29 mouse cellular contexts compared by ENCODE assay signal in genomic region chr8:115237596-115237995, GRCm38 (mm10).
DNase-seq lines count a peak whose midpoint lies in the region; ATAC-seq and TF ChIP-seq lines count a peak whose summit lies in the region.
"Had no signal": no experiment of that assay in that cellular context is flagged by ENCODE, and none has a peak within 500 bp of the region (broad histone marks: within the 10 kb centered on the region; RNA-seq: fewer than 3 reads in every experiment).

No protein-coding gene starts in this region.

- H3K27ac ChIP-seq in forebrain, embryonic 14.5 days (ENCODE audit: low read depth, low read length) = 0 out of 2 replicates have a peak overlapping the region, but pooled peaks have one; percentile 6
- H3K27ac ChIP-seq in forebrain, postnatal 0 days (ENCODE audit: low read depth, low read length) = no peak overlapping the region
- no peak overlapping the region for H3K27ac ChIP-seq in midbrain, embryonic 14.5 days (replicated peaks; ENCODE audit: low read depth, low read length)
- H3K27ac ChIP-seq in midbrain, postnatal 0 days (ENCODE audit: low read depth, low read length) = no peak overlapping the region
- H3K27ac ChIP-seq: embryonic facial prominence, embryonic 13.5 days; limb, embryonic 10.5 days; limb, embryonic 15.5 days; liver, embryonic 13.5 days; neural tube, embryonic 13.5 days had no signal

- H3K36me3 ChIP-seq in forebrain, embryonic 14.5 days (ENCODE audit: control insufficient read depth, insufficient read depth, low read length) = no peaks in the 10 kb centered on the region
- H3K36me3 ChIP-seq in forebrain, postnatal 0 days (ENCODE audit: insufficient read depth) = no peaks in the 10 kb centered on the region
- H3K36me3 ChIP-seq in midbrain, embryonic 14.5 days (ENCODE audit: control insufficient read depth, insufficient read depth, low read length) = no peaks in the 10 kb centered on the region
- no peaks in the 10 kb centered on the region for H3K36me3 ChIP-seq in midbrain, postnatal 0 days (ENCODE audit: insufficient read depth, low read length)
- H3K36me3 ChIP-seq: embryonic facial prominence, embryonic 13.5 days; G1E; limb, embryonic 10.5 days; limb, embryonic 15.5 days; liver, embryonic 13.5 days; neural tube, embryonic 13.5 days had no signal

- H3K9me3 ChIP-seq in forebrain, embryonic 14.5 days (replicated peaks; ENCODE audit: control insufficient read depth, low read length) = no peaks in the 10 kb centered on the region
- H3K9me3 ChIP-seq in forebrain, postnatal 0 days (ENCODE audit: low read length) = no peaks in the 10 kb centered on the region
- no peaks in the 10 kb centered on the region for H3K9me3 ChIP-seq in midbrain, embryonic 14.5 days (ENCODE audit: control insufficient read depth, low read length)
- no peaks in the 10 kb centered on the region for H3K9me3 ChIP-seq in midbrain, postnatal 0 days (ENCODE audit: low read length)
- H3K9me3 ChIP-seq: embryonic facial prominence, embryonic 13.5 days; limb, embryonic 10.5 days; limb, embryonic 15.5 days; liver, embryonic 13.5 days; neural tube, embryonic 13.5 days had no signal

- no peaks in the 10 kb centered on the region for H3K27me3 ChIP-seq in forebrain, embryonic 14.5 days (replicated peaks; ENCODE audit: control insufficient read depth, insufficient read depth, low read length)
- no peaks in the 10 kb centered on the region for H3K27me3 ChIP-seq in forebrain, postnatal 0 days (ENCODE audit: insufficient read depth, low read length)
- no peaks in the 10 kb centered on the region for H3K27me3 ChIP-seq in midbrain, embryonic 14.5 days (ENCODE audit: control insufficient read depth, insufficient read depth, low read length)
- no peaks in the 10 kb centered on the region for H3K27me3 ChIP-seq in midbrain, postnatal 0 days (ENCODE audit: insufficient read depth, low read length)
- H3K27me3 ChIP-seq: embryonic facial prominence, embryonic 13.5 days; liver, embryonic 13.5 days had no signal

- no peak for ATAC-seq in forebrain, embryonic 14.5 days
- no peak for ATAC-seq in forebrain, postnatal 0 days
- no peak for ATAC-seq in midbrain, embryonic 14.5 days (ENCODE audit: low FRiP score, low TSS enrichment)
- ATAC-seq in midbrain, postnatal 0 days (ENCODE audit: low FRiP score) = no peak
- ATAC-seq: intestine, embryonic 16.5 days; lung, postnatal 0 days; midbrain, embryonic 16.5 days had no signal

- H3K4me2 ChIP-seq in forebrain, embryonic 14.5 days (ENCODE audit: low read length) = no peak overlapping the region
- H3K4me2 ChIP-seq in forebrain, postnatal 0 days (ENCODE audit: low read depth) = no peak overlapping the region
- no peak overlapping the region for H3K4me2 ChIP-seq in midbrain, embryonic 14.5 days (ENCODE audit: low read length)
- no peak overlapping the region for H3K4me2 ChIP-seq in midbrain, postnatal 0 days (ENCODE audit: low read depth, low read length, poor library complexity, severe bottlenecking)
- H3K4me2 ChIP-seq: embryonic facial prominence, embryonic 13.5 days; heart, embryonic 11.5 days; limb, embryonic 15.5 days; liver, embryonic 13.5 days; neural tube, embryonic 13.5 days had no signal

- H3K4me3 ChIP-seq in forebrain, embryonic 14.5 days (ENCODE audit: low read depth, low read length) = no peak overlapping the region
- no peak overlapping the region for H3K4me3 ChIP-seq in forebrain, postnatal 0 days (ENCODE audit: low read depth, low read length)
- no peak overlapping the region for H3K4me3 ChIP-seq in midbrain, embryonic 14.5 days (replicated peaks; ENCODE audit: low read depth, low read length)
- H3K4me3 ChIP-seq in midbrain, postnatal 0 days (ENCODE audit: low read depth, low read length) = no peak overlapping the region
- H3K4me3 ChIP-seq: embryonic facial prominence, embryonic 13.5 days; limb, embryonic 10.5 days; limb, embryonic 15.5 days; liver, embryonic 13.5 days; myocyte; neural tube, embryonic 13.5 days had no signal

- peaks cover 6% of the 10 kb centered on the region; the same call in 1 of the 2 replicates for H3K4me1 ChIP-seq in forebrain, embryonic 14.5 days (ENCODE audit: control insufficient read depth, insufficient read depth, low read length)
- no peaks in the 10 kb centered on the region for H3K4me1 ChIP-seq in forebrain, postnatal 0 days (ENCODE audit: insufficient read depth)
- H3K4me1 ChIP-seq in midbrain, embryonic 14.5 days (ENCODE audit: control insufficient read depth, insufficient read depth, low read length) = peaks cover 8% of the 10 kb centered on the region; the same call in 1 of the 2 replicates
- no peaks in the 10 kb centered on the region for H3K4me1 ChIP-seq in midbrain, postnatal 0 days (ENCODE audit: insufficient read depth, low read length)
- H3K4me1 ChIP-seq: liver, embryonic 13.5 days had no signal

- no peak overlapping the region for H3K9ac ChIP-seq in forebrain, embryonic 14.5 days (ENCODE audit: low read length)
- no peak overlapping the region for H3K9ac ChIP-seq in forebrain, postnatal 0 days
- H3K9ac ChIP-seq in midbrain, embryonic 14.5 days (replicated peaks; ENCODE audit: low read length) = no peak overlapping the region
- H3K9ac ChIP-seq in midbrain, postnatal 0 days (replicated peaks; ENCODE audit: low read length, poor library complexity, severe bottlenecking) = no peak overlapping the region
- H3K9ac ChIP-seq: embryonic facial prominence, embryonic 13.5 days; limb, embryonic 15.5 days; liver, embryonic 13.5 days; neural tube, embryonic 13.5 days had no signal

- 13% methylated on average over 9 of the region's 9 CpGs for WGBS in forebrain, embryonic 14.5 days
- 23% methylated on average over 9 of the region's 9 CpGs for WGBS in forebrain, postnatal 0 days
- WGBS in midbrain, embryonic 14.5 days = 14% methylated on average over 9 of the region's 9 CpGs
- WGBS in midbrain, postnatal 0 days = 16% methylated on average over 9 of the region's 9 CpGs

- no peak for TF ChIP-seq CTCF in forebrain, postnatal 0 days (IDR thresholded peaks at IDR 0.05; ENCODE audit: low read depth)
- TF ChIP-seq CTCF in midbrain, postnatal 0 days (IDR thresholded peaks at IDR 0.05) = no peak

- DNase-seq in forebrain, embryonic 14.5 days (ENCODE audit: low spot score) = no peak
- DNase-seq in forebrain, postnatal 0 days = no peak
- DNase-seq in heart, adult 18-20 months = peak; percentile 7 to 21
- DNase-seq in heart, adult 9 months (ENCODE audit: low spot score in 2 of 2) = no peak
- DNase-seq in midbrain, embryonic 14.5 days = peak; percentile 47
- no peak for DNase-seq in midbrain, postnatal 0 days (ENCODE audit: low spot score)
- DNase-seq in natural killer cell, adult 2 months (ENCODE audit: low spot score in 2 of 2) = no peak
- DNase-seq: adrenal gland, postnatal 25 days; cerebellum, adult 18-20 months; cerebellum, postnatal 10 days; kidney, adult 9 months; kidney, postnatal 10 days; layer of hippocampus, postnatal 36 days; liver, embryonic 13.5 days; lung, adult 18-20 months; lung, postnatal 4 days; right cerebral cortex, postnatal 4 days; thymus, adult 2 months; thymus, postnatal 36 days had no signal

Comparison
In these comparisons a context has a peak if more than half of its experiments do, and no peak if none do; other contexts are left out.
1. DNase-seq: peak in heart, adult 18-20 months (2 of 2) and midbrain, embryonic 14.5 days (single experiment); none in forebrain, embryonic 14.5 days (single experiment), forebrain, postnatal 0 days (single experiment), heart, adult 9 months (0 of 2), midbrain, postnatal 0 days (single experiment) and natural killer cell, adult 2 months (0 of 2).